Mouse (Mus musculus): ENCODE results near the gene Nr1d1.

The Nr1d1 gene

GRCm38 (mm10) chr11:98774582-98775347 lies at the start of gene Nr1d1:
Gene Nr1d1, minus strand, starts transcription at chr11:98775333.
- DNase-seq (ENCODE audit: low read depth, low spot score), result no peak

- DNase-seq (ENCODE audit: low read depth, low spot score), result no peak
Measured at GRCm38 (mm10) chr11:98820968-98821367, 45.8 kb upstream of the Nr1d1 start.

GRCm38 (mm10) chr11:98816706-98817239 lies 41.6 kb upstream of the Nr1d1 start:
- DNase-seq (ENCODE audit: low read depth, low spot score), result no peak

GRCm38 (mm10) chr11:98810686-98811085 lies 35.6 kb upstream of the Nr1d1 start:
- no peak for DNase-seq (ENCODE audit: low read depth, low spot score)

- peak; percentile 99 for DNase-seq (ENCODE audit: low read depth, low spot score)
Measured at GRCm38 (mm10) chr11:98809457-98810290, 34.5 kb upstream of the Nr1d1 start.

GRCm38 (mm10) chr11:98808417-98808816 lies 33.3 kb upstream of the Nr1d1 start:
- DNase-seq (ENCODE audit: low read depth, low spot score), result no peak

- DNase-seq (ENCODE audit: low read depth, low spot score), result no peak
Measured at GRCm38 (mm10) chr11:98804605-98805004, 29.5 kb upstream of the Nr1d1 start, which contains the start of gene Casc3. Gene Casc3, plus strand, starts transcription at chr11:98804905.

GRCm38 (mm10) chr11:98797909-98798308 lies 22.8 kb upstream of the Nr1d1 start:
- no peak for DNase-seq (ENCODE audit: low read depth, low spot score)

- no peak for DNase-seq (ENCODE audit: low read depth, low spot score)
Measured at GRCm38 (mm10) chr11:98797306-98797705, 22.2 kb upstream of the Nr1d1 start.

- peak; percentile 78 for DNase-seq (ENCODE audit: low read depth, low spot score)
Measured at GRCm38 (mm10) chr11:98796515-98797216, 21.5 kb upstream of the Nr1d1 start.

GRCm38 (mm10) chr11:98795714-98796514 lies 20.8 kb upstream of the Nr1d1 start:
- DNase-seq (ENCODE audit: low read depth, low spot score), result no peak

GRCm38 (mm10) chr11:98795015-98795713 lies 20.0 kb upstream of the Nr1d1 start, which contains the start of gene Msl1:
Gene Msl1, plus strand, starts transcription at chr11:98795516.
- DNase-seq (ENCODE audit: low read depth, low spot score), result peak; percentile 78

- DNase-seq (ENCODE audit: low read depth, low spot score), result peak; percentile 61
Measured at GRCm38 (mm10) chr11:98794469-98795014, 19.4 kb upstream of the Nr1d1 start.

GRCm38 (mm10) chr11:98792081-98792480 lies 16.9 kb upstream of the Nr1d1 start:
- DNase-seq (ENCODE audit: low read depth, low spot score), result no peak

- DNase-seq (ENCODE audit: low read depth, low spot score), result no peak
Measured at GRCm38 (mm10) chr11:98791448-98791847, 16.3 kb upstream of the Nr1d1 start.

GRCm38 (mm10) chr11:98790631-98791205 lies 15.6 kb upstream of the Nr1d1 start:
- no peak for DNase-seq (ENCODE audit: low read depth, low spot score)

- no peak for DNase-seq (ENCODE audit: low read depth, low spot score)
Measured at GRCm38 (mm10) chr11:98789824-98790223, 14.7 kb upstream of the Nr1d1 start.

- DNase-seq (ENCODE audit: low read depth, low spot score), result no peak
Measured at GRCm38 (mm10) chr11:98789219-98789807, 14.2 kb upstream of the Nr1d1 start.

- DNase-seq (ENCODE audit: low read depth, low spot score), result peak; percentile 93
Measured at GRCm38 (mm10) chr11:98788550-98789218, 13.6 kb upstream of the Nr1d1 start.
